In genomic region chr11:43927133-43927815, GRCm38 (mm10) we compare ENCODE assay signal across 11 mouse cellular contexts. TPM values are rescaled to one million over a fixed set of nuclear protein-coding genes. Genes with fewer than 3 reads are reported as not detected.
DNase-seq lines count a peak whose midpoint lies in the region; ATAC-seq lines count a peak whose summit lies in the region.
"Had no signal": no experiment of that assay in that cellular context is flagged by ENCODE, and none has a peak within 500 bp of the region (broad histone marks: within the 10 kb centered on the region; RNA-seq: fewer than 3 reads in every experiment).

No protein-coding gene starts in this region.

- H3K9ac ChIP-seq in neural tube, embryonic 13.5 days = no peak overlapping the region
- H3K9ac ChIP-seq in neural tube, embryonic 15.5 days (replicated peaks) = no peak overlapping the region
- H3K9ac ChIP-seq: forebrain, embryonic 15.5 days had no signal

- intact Hi-C loops in left cerebral cortex, postnatal 10 days (cut with DNase I) = no loop called here

- H3K9me3 ChIP-seq in neural tube, embryonic 13.5 days = no peaks in the 10 kb centered on the region
- no peaks in the 10 kb centered on the region for H3K9me3 ChIP-seq in neural tube, embryonic 15.5 days (replicated peaks)
- H3K9me3 ChIP-seq: forebrain, embryonic 15.5 days had no signal

- 84% methylated on average over 8 of the region's 8 CpGs for WGBS in neural tube, embryonic 13.5 days
- 78% methylated on average over 8 of the region's 8 CpGs for WGBS in neural tube, embryonic 15.5 days

- H3K4me3 ChIP-seq in neural tube, embryonic 13.5 days = no peak overlapping the region
- no peak overlapping the region for H3K4me3 ChIP-seq in neural tube, embryonic 15.5 days (replicated peaks)
- H3K4me3 ChIP-seq: forebrain, embryonic 15.5 days had no signal

- H3K4me1 ChIP-seq in neural tube, embryonic 13.5 days (replicated peaks) = peaks cover 8% of the 10 kb centered on the region; the same call in 1 of the 2 replicates
- peaks cover 3% of the 10 kb centered on the region; the same call in 1 of the 2 replicates for H3K4me1 ChIP-seq in neural tube, embryonic 15.5 days

- peak; percentile 8 for DNase-seq in cerebellum, adult 11 months
- DNase-seq in cerebellum, postnatal 14 days = no peak
- peak; percentile 13 for DNase-seq in kidney, adult 11 months
- DNase-seq in kidney, postnatal 10 days = no peak
- DNase-seq in spleen, adult 18-20 months = no peak
- DNase-seq in left cerebral cortex, postnatal 10 days (ENCODE audit: extremely low spot score in 1 of 2, low spot score in 2 of 2) = no peak
- DNase-seq: right cerebral cortex, postnatal 25 days had no signal

- no peaks in the 10 kb centered on the region for H3K36me3 ChIP-seq in neural tube, embryonic 13.5 days
- H3K36me3 ChIP-seq in neural tube, embryonic 15.5 days = no peaks in the 10 kb centered on the region
- H3K36me3 ChIP-seq: forebrain, embryonic 15.5 days had no signal

- no peak overlapping the region for H3K27ac ChIP-seq in neural tube, embryonic 13.5 days (replicated peaks)
- no peak overlapping the region for H3K27ac ChIP-seq in neural tube, embryonic 15.5 days (replicated peaks)
- H3K27ac ChIP-seq: forebrain, embryonic 15.5 days; macrophage had no signal

- 0 out of 2 replicates have a peak, but pooled peaks have one; percentile 8 for ATAC-seq in neural tube, embryonic 13.5 days (ENCODE audit: low read depth)
- no peak for ATAC-seq in neural tube, embryonic 15.5 days (ENCODE audit: low FRiP score)
- ATAC-seq: forebrain, embryonic 15.5 days had no signal

- no peaks in the 10 kb centered on the region for H3K27me3 ChIP-seq in neural tube, embryonic 13.5 days
- no peaks in the 10 kb centered on the region for H3K27me3 ChIP-seq in neural tube, embryonic 15.5 days (replicated peaks)
- H3K27me3 ChIP-seq: forebrain, embryonic 15.5 days had no signal

- no peak overlapping the region for H3K4me2 ChIP-seq in neural tube, embryonic 13.5 days
- H3K4me2 ChIP-seq in neural tube, embryonic 15.5 days = no peak overlapping the region
- H3K4me2 ChIP-seq: forebrain, embryonic 15.5 days had no signal

RNA-seq across cellular contexts. Expression of gene Adra1b, which starts 26.3 kb away (rescaled TPM):
- polyA plus RNA-seq in neural tube, embryonic 13.5 days (2015; fragmentation: Nextera tagmentation; extraction: Ambion mirVana) = 3.4 and 3.9 TPM in 2 replicates
- polyA plus RNA-seq in neural tube, embryonic 15.5 days (2015; fragmentation: Nextera tagmentation; extraction: Ambion mirVana) = 12.2 and 16.4 TPM in 2 replicates
- 10 to 100 TPM; 14.0 to 17.1 TPM for total RNA-seq in left cerebral cortex, postnatal 10 days (2021)

Comparison
In these comparisons a context has a peak if more than half of its experiments do, and no peak if none do; other contexts are left out.
1. DNase-seq: peak in cerebellum, adult 11 months (single experiment) and kidney, adult 11 months (single experiment); none in cerebellum, postnatal 14 days (0 of 2), kidney, postnatal 10 days (single experiment), spleen, adult 18-20 months (0 of 2) and left cerebral cortex, postnatal 10 days (0 of 2).